Mouse (Mus musculus): ENCODE results near the gene Afm. TPM values are rescaled to one million over a fixed set of nuclear protein-coding genes. Genes with fewer than 3 reads are reported as not detected.

The Afm gene
- total and polyA plus RNA-seq, 2 experiments from 2014 or later, result not detected

DNA sequence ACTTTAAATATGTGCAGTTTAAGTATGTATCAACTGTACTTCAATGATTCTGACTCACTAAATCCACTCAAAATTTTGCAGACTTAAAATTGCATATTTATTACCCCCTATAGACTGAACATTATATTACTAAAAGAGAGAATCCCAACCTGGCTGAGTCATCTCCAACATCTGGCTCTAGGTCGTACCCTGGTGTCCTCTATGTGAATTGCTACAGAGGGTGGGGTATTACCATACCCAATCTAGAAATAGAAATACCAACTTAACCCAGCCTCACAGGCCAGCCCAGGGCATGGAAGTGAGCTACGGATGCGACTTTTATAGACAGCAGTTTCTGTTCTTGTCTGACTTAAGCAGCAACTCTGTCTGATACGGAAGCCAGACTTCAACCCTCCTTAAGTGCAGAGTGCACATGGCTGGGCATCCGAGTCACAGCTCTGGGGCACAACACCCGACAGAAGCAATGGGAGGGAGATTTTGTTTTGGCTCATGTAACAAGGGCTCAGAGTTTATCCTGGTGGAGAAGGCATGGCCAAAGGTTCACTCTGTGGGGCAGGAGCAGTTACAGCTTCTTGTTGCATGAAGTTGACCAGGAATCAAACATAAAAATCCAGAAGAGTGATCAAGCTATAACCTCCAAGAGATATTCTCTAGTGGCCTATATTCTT lies 6.3 kb upstream of the Afm start:
- Histone ChIP-seq H3K9me3 (ENCODE audit: low read length) (no peaks in the 10 kb centered on the region), H3K4me3 (ENCODE audit: low read length) (no peak overlapping the region), H3K4me1 (ENCODE audit: insufficient read depth, low read length) (no peaks in the 10 kb centered on the region), H3K27me3 (ENCODE audit: insufficient read depth, low read length) (no peaks in the 10 kb centered on the region), H3K27ac (no peak overlapping the region), H3K36me3 (ENCODE audit: insufficient read depth, low read length) (no peaks in the 10 kb centered on the region), H3K9ac (replicated peaks; ENCODE audit: low read length) (no peak overlapping the region), H3K4me2 (ENCODE audit: low read depth, low read length) (no peak overlapping the region)
- WGBS, result 81% methylated on average over 6 of the region's 6 CpGs
- DNase-seq (ENCODE audit: low spot score), result no peak
- no peak for TF ChIP-seq CTCF (IDR thresholded peaks at IDR 0.05; ENCODE audit: low read depth)
- ATAC-seq, result no peak

DNA sequence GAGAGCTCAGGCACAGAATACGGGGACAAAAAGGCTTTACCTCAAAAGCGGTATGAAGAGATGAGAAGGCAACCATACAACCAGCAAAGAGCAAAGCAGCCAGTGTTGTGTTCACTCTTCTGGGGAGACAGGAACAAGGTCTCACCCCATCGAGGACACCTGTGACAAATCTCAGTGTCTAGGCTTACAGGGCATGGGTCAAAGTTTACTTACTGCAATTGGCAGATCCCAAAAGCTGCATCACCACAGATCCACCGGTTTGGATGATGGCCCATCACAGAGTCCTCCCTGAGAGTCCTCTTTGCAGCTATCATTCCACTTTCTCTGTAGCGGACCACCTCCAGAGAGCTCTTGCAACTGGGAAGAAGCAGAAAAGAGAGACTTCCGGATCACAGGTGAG lies 3.2 kb upstream of the Afm start:
- WGBS, result 89% methylated on average over 6 of the region's 6 CpGs
- Histone ChIP-seq H3K27ac (no peak overlapping the region), H3K9ac (replicated peaks; ENCODE audit: low read length) (no peak overlapping the region), H3K4me2 (ENCODE audit: low read depth, low read length) (no peak overlapping the region), H3K4me3 (ENCODE audit: low read length) (no peak overlapping the region), H3K27me3 (ENCODE audit: insufficient read depth, low read length) (no peaks in the 10 kb centered on the region), H3K9me3 (ENCODE audit: low read length) (no peaks in the 10 kb centered on the region), H3K36me3 (ENCODE audit: insufficient read depth, low read length) (no peaks in the 10 kb centered on the region), H3K4me1 (ENCODE audit: insufficient read depth, low read length) (no peaks in the 10 kb centered on the region)
- no peak for DNase-seq (ENCODE audit: low spot score)
- no peak for TF ChIP-seq CTCF (IDR thresholded peaks at IDR 0.05; ENCODE audit: low read depth)
- no peak for ATAC-seq

GRCm38 (mm10) chr5:90551191-90551590 lies 32.5 kb downstream of the Afm start:
- no peak overlapping the region for H3K4me2 ChIP-seq (ENCODE audit: low read depth, low read length)
- H3K9me3 ChIP-seq (ENCODE audit: low read length), result no peaks in the 10 kb centered on the region
- WGBS, result 87% methylated on average over 8 of the region's 8 CpGs
- no peaks in the 10 kb centered on the region for H3K4me1 ChIP-seq (ENCODE audit: insufficient read depth, low read length)
- H3K9ac ChIP-seq (replicated peaks; ENCODE audit: low read length), result no peak overlapping the region
- ATAC-seq (no peak), DNase-seq (ENCODE audit: low spot score) (no peak)
- H3K27me3 ChIP-seq (ENCODE audit: insufficient read depth, low read length), result no peaks in the 10 kb centered on the region
- H3K36me3 ChIP-seq (ENCODE audit: insufficient read depth, low read length), result no peaks in the 10 kb centered on the region
- H3K27ac ChIP-seq, result no peak overlapping the region
- no peak for TF ChIP-seq CTCF (IDR thresholded peaks at IDR 0.05; ENCODE audit: low read depth)
- H3K4me3 ChIP-seq (ENCODE audit: low read length), result no peak overlapping the region

GRCm38 (mm10) chr5:90556052-90556451 lies 37.3 kb downstream of the Afm start:
- no peaks in the 10 kb centered on the region for H3K36me3 ChIP-seq (ENCODE audit: insufficient read depth, low read length)
- WGBS, result 83% methylated on average over 3 of the region's 3 CpGs
- ATAC-seq, result no peak

GRCm38 (mm10) chr5:90560743-90561142 lies 42.0 kb downstream of the Afm start, which contains the start of gene 5830473C10Rik:
Gene 5830473C10Rik, plus strand, starts transcription at chr5:90561107.
- Histone ChIP-seq H3K4me2 (ENCODE audit: low read depth, low read length) (no peak within 1 kb of the TSS), H3K4me1 (ENCODE audit: insufficient read depth, low read length) (no peaks in the 10 kb centered on the region), H3K9me3 (ENCODE audit: low read length) (no peaks in the 10 kb centered on the region), H3K27ac (no peak within 1 kb of the TSS), H3K4me3 (ENCODE audit: low read length) (no peak within 1 kb of the TSS), H3K27me3 (ENCODE audit: insufficient read depth, low read length) (no peaks in the 10 kb centered on the region), H3K36me3 (ENCODE audit: insufficient read depth, low read length) (no peaks in the 10 kb centered on the region), H3K9ac (replicated peaks; ENCODE audit: low read length) (no peak within 1 kb of the TSS)
- TF ChIP-seq CTCF (IDR thresholded peaks at IDR 0.05; ENCODE audit: low read depth), result no peak
- 89% methylated on average over 6 of the region's 6 CpGs for WGBS
- ATAC-seq (no peak), DNase-seq (ENCODE audit: low spot score) (no peak)

More at GRCm38 (mm10) chr5:90556052-90556451, 37.3 kb downstream of the Afm start:
- no peak overlapping the region for H3K4me3 ChIP-seq (ENCODE audit: low read length)
- no peaks in the 10 kb centered on the region for H3K4me1 ChIP-seq (ENCODE audit: insufficient read depth, low read length)
- H3K4me2 ChIP-seq (ENCODE audit: low read depth, low read length), result no peak overlapping the region
- no peak for DNase-seq (ENCODE audit: low spot score)
- no peaks in the 10 kb centered on the region for H3K27me3 ChIP-seq (ENCODE audit: insufficient read depth, low read length)
- no peak overlapping the region for H3K27ac ChIP-seq
- no peak for TF ChIP-seq CTCF (IDR thresholded peaks at IDR 0.05; ENCODE audit: low read depth)
- H3K9ac ChIP-seq (replicated peaks; ENCODE audit: low read length), result no peak overlapping the region
- no peaks in the 10 kb centered on the region for H3K9me3 ChIP-seq (ENCODE audit: low read length)

DNA sequence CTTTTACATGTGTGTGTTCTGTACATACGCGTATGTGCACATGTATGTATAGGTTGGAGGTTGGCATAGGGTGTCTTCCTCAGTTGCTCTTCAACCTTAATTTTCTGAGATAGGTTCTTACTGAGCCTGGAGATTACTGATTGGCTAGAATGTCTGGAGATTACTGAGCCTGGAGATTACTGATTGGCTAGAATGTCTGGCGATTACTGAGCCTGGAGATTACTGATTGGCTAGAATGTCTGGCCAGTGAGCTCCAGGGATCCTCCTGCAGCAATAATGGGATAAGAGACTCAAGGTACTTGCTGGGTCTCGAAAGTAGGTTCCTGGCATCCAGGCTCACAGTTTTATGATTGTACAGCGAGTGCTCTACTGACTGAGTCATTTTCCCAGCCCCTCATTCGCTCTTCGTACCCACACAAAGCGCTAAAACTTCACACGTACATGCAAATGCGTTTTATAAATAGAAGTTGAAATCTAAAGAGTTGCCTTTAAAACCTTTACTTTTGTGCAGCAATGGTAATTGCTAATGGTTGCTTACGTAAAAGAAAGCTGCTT lies 43.1 kb downstream of the Afm start:
- WGBS, result 93% methylated on average over 11 of the region's 11 CpGs

GRCm38 (mm10) chr5:90562880-90563279 lies 44.1 kb downstream of the Afm start:
- WGBS, result 92% methylated on average over 4 of the region's 4 CpGs
- TF ChIP-seq CTCF (IDR thresholded peaks at IDR 0.05; ENCODE audit: low read depth), result no peak
- ATAC-seq (no peak), DNase-seq (ENCODE audit: low spot score) (no peak)
- no peaks in the 10 kb centered on the region for H3K36me3 ChIP-seq (ENCODE audit: insufficient read depth, low read length)
- H3K4me1 ChIP-seq (ENCODE audit: insufficient read depth, low read length), result no peaks in the 10 kb centered on the region
- no peaks in the 10 kb centered on the region for H3K9me3 ChIP-seq (ENCODE audit: low read length)
- no peak overlapping the region for H3K27ac ChIP-seq
- no peaks in the 10 kb centered on the region for H3K27me3 ChIP-seq (ENCODE audit: insufficient read depth, low read length)
- H3K9ac ChIP-seq (replicated peaks; ENCODE audit: low read length), result no peak overlapping the region
- no peak overlapping the region for H3K4me3 ChIP-seq (ENCODE audit: low read length)
- H3K4me2 ChIP-seq (ENCODE audit: low read depth, low read length), result no peak overlapping the region

More for the DNA sequence above, 43.1 kb downstream of the Afm start:
- Histone ChIP-seq H3K4me3 (ENCODE audit: low read length) (no peak overlapping the region), H3K9me3 (ENCODE audit: low read length) (no peaks in the 10 kb centered on the region), H3K4me1 (ENCODE audit: insufficient read depth, low read length) (no peaks in the 10 kb centered on the region), H3K27me3 (ENCODE audit: insufficient read depth, low read length) (no peaks in the 10 kb centered on the region), H3K27ac (no peak overlapping the region), H3K9ac (replicated peaks; ENCODE audit: low read length) (no peak overlapping the region), H3K36me3 (ENCODE audit: insufficient read depth, low read length) (no peaks in the 10 kb centered on the region), H3K4me2 (ENCODE audit: low read depth, low read length) (no peak overlapping the region)
- ATAC-seq, result no peak
- no peak for TF ChIP-seq CTCF (IDR thresholded peaks at IDR 0.05; ENCODE audit: low read depth)
- DNase-seq (ENCODE audit: low spot score), result no peak

Measured in hindbrain, postnatal 0 days (tissue).